Mouse (Mus musculus) erythroblast, embryonic 14.5 days (primary cell): Measurements from ENCODE around the gene Sigmar1. TPM values are rescaled to one million over a fixed set of nuclear protein-coding genes. Genes with fewer than 3 reads are reported as not detected.

ENCODE experiments used
- H3K27me3 ChIP-seq: 2 replicates; pipeline ENCODE4 v1.6.1; 2012; ENCODE audit warnings: inconsistent platforms; ENCODE audit not compliant: control insufficient read depth
- H3K36me3 ChIP-seq: 2 replicates; pipeline ENCODE4 v1.6.1; 2012; ENCODE audit warnings: mild to moderate bottlenecking, inconsistent platforms; ENCODE audit not compliant: control insufficient read depth
- H3K4me1 ChIP-seq: 2 replicates; pipeline ENCODE4 v1.6.1; 2012; ENCODE audit warnings: inconsistent platforms; ENCODE audit not compliant: control insufficient read depth
- H3K4me3 ChIP-seq: replicated peaks from 2 replicates; pipeline ENCODE3; 2012; ENCODE audit warnings: moderate library complexity, mild to moderate bottlenecking, inconsistent platforms
- H3K9me3 ChIP-seq: 2 replicates; pipeline ENCODE4 v1.6.1; 2012; ENCODE audit warnings: low read length, inconsistent platforms, mixed read lengths; ENCODE audit not compliant: control insufficient read depth
- GATA1 ChIP-seq: IDR thresholded peaks from 2 replicates; pipeline ENCODE4 v1.6.1; 2012; ENCODE audit warnings: low read length, inconsistent platforms, mixed read lengths
- TAL1 ChIP-seq: IDR thresholded peaks from 3 replicates; pipeline ENCODE4 v1.6.1; 2012; ENCODE audit warnings: low read length, inconsistent platforms, mixed read lengths
- polyA plus RNA-seq: library from polyadenylated mRNA; stranded (reverse); fragments of >175 nt; gene quantifications from 2 replicates; pipeline ENCODE4 v1.2.3, GENCODE M21; 2012

Sigmar1 gene
- polyA plus RNA-seq, 1 experiment: 1.1 TPM

DNA sequence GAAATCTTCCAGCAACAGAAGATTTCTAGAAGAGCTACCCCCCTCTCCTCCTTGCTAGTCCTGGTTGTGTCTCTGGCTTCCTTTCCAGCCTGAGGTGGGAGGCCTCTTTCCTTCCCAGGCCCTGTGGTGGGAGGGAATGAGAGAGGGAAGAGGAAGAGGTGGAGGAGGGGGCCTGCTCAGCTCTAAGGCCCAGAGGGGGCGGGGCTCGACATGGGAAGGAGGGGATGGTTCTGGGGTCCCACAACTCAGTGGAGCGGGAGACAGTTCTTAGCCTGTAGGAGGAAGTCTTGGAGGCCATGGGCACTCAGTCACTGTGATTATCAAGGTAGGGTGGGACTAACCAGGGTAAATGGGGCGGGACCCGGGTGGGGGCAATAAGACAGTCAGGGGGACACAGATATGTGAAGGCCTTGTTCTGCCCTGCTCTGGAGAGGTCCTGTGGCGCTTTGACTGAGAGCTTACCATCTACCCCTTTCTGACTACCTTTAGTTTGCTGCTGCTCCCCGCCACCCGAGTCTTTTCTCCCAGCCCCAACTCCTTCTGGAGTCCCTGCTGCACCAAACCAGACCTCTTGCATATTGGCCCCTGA lies 6.2 kb upstream of the Sigmar1 start:
- TF ChIP-seq GATA1 (no peak), TAL1 (no peak)
- no peak overlapping the region for H3K4me3 ChIP-seq
- H3K9me3 ChIP-seq: no peaks in the 10 kb centered on the region
- peaks cover 16% of the 10 kb centered on the region for H3K4me1 ChIP-seq
- H3K36me3 ChIP-seq: peaks cover 12% of the 10 kb centered on the region
- no peaks in the 10 kb centered on the region for H3K27me3 ChIP-seq

DNA sequence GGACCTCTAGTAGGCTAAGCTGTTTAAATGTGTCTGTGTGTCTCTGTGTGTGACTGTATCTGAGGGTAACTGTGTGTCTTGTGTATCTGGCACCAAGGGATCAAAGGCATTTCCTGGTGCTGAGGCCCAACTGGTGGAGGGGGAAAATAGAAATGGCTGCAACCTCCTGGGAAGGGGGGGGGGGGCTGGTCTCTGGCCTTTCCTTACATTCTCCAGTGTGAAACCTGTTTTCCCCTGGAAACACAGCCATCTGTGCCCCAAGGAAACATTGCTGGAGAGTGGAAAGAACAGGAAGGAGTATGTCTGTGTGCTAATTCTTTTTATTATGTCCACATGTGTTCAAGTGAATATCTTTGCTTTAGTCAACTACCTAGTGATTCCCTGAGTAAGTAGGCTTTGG lies 5.7 kb upstream of the Sigmar1 start:
- TF ChIP-seq TAL1: no peak
- no peak for TF ChIP-seq GATA1
- H3K4me3 ChIP-seq: no peak overlapping the region
- H3K36me3 ChIP-seq: peaks cover 17% of the 10 kb centered on the region
- H3K9me3 ChIP-seq: no peaks in the 10 kb centered on the region
- peaks cover 15% of the 10 kb centered on the region for H3K4me1 ChIP-seq
- H3K27me3 ChIP-seq: no peaks in the 10 kb centered on the region

DNA sequence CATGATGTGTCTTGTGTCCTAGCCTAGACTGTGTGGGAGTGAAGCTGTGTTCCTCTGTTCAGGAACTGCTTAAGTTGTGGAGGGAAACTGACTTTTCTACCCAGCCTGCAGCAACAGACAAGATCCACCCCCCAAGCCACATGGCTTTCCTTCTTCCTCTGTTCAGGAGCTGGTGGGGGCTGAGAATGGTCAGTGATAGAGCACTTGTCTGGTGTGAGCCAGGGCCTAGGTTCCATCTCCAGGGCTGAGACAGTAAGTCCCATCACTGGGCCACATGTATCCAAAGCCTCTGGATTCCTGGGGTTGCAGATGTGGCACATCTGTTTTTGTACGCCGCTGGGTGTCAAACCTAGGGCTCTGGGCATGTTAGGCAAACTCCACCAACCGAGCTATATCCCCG lies 5.0 kb upstream of the Sigmar1 start:
- H3K9me3 ChIP-seq: no peaks in the 10 kb centered on the region
- H3K36me3 ChIP-seq: peaks cover 19% of the 10 kb centered on the region
- H3K27me3 ChIP-seq: no peaks in the 10 kb centered on the region
- H3K4me1 ChIP-seq: peaks cover 22% of the 10 kb centered on the region
- H3K4me3 ChIP-seq: peak overlapping the region; percentile 43
- TF ChIP-seq TAL1 (no peak), GATA1 (no peak)

DNA sequence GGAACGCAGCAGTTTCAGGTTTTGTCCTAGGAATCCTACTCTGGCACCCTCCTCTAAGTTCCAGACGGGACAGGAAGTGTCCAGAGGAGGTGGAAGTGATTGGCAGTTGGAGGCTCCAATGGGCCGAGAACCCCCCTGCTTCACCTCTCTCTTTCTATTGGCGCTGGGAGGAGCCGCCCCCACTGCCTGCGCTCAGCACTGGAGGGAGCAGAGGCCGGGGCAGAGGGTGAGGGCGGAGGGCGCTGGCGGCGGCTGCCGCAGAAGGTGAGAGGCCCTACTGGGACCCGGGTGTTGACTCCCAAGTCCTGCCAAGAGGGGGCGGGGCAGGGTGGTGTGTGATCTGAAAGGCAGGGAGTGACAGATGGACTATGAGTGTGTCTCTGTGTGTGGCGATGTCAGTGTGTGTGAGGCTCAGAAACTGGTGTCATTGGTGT lies 4.3 kb upstream of the Sigmar1 start:
- Histone ChIP-seq H3K4me1 (peaks cover 28% of the 10 kb centered on the region), H3K36me3 (peaks cover 19% of the 10 kb centered on the region), H3K9me3 (no peaks in the 10 kb centered on the region)

DNA sequence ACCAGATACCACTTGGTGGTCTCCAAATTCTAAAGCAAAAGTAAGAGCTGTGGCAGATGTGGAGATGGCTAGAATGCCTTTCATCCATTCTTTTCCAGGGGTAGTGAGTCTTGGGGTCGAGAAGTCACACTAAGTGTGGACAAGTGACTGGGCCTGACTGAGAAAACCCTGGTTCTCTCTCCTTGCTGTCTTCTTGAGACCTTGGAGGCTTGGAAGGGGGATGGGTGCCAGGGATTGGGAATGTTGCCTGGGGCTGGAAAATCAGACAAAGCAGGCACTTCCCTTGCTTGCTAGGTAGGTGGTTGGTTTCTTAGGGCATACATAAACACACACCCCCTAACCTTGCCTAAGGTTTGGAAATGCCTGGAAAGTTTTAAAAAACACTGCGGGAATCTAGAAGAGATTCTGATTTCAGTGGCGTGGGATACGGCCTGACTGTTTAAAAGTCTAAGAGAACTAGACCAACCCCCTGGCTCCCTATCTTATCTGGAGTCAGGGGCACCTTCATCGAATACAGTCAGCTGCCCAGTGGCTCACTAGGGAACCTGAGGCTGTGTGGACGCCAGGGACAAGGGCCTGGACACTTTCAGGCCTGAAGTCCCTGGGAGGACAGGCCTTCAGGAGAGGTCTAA lies 3.8 kb upstream of the Sigmar1 start:
- peaks cover 19% of the 10 kb centered on the region for H3K36me3 ChIP-seq
- peaks cover 33% of the 10 kb centered on the region for H3K4me1 ChIP-seq
- H3K9me3 ChIP-seq: no peaks in the 10 kb centered on the region
- peak overlapping the region; percentile 30 for H3K4me3 ChIP-seq
- H3K27me3 ChIP-seq: no peaks in the 10 kb centered on the region
- TF ChIP-seq GATA1 (no peak), TAL1 (no peak)

More for the DNA sequence above, 4.3 kb upstream of the Sigmar1 start:
- Histone ChIP-seq H3K27me3 (no peaks in the 10 kb centered on the region), H3K4me3 (peak overlapping the region; percentile 43)
- TF ChIP-seq GATA1: no peak

DNA sequence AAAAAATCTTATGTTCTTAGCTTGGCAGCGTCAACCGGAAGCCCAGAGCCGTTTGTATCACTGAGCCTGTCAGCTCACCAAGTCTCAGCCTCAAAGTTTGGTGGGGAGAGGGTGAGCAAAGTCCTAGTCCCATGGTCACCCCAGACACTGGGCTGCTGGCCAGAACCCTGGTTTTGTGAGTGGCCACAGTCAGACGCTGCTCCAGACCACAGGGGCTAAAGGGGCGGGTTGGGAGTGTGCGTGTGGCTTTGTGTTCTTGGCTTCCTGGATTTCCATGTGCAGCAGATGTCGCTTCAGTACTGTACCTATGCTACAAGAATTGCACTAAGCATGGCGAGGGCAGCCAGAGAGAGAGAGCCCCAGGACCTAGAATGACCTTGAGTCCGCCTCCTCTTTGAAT lies 3.2 kb upstream of the Sigmar1 start:
- no peak for TF ChIP-seq GATA1
- TF ChIP-seq TAL1: no peak
- H3K4me1 ChIP-seq: peaks cover 35% of the 10 kb centered on the region

DNA sequence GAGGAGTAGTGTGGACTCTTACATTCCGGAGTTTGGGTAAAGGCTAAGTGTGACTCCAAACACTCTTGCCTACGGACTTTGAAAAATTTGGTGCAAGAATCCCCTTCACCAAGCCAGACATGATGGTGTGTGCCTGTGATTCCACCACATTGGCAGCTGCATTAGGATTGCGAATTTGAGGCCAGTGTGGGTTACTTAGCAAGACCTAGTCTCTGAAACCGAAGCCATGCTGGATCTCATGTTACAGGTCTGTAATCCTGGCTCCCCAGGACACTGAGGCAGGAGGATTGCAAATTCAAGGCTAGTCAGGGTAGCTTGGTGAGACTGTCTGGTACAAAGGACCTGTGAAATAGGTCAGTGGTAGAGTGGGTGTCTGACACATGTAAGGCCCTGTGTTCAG lies 2.7 kb upstream of the Sigmar1 start:
- Histone ChIP-seq H3K27me3 (no peaks in the 10 kb centered on the region), H3K4me3 (no peak overlapping the region), H3K9me3 (no peaks in the 10 kb centered on the region), H3K36me3 (peaks cover 19% of the 10 kb centered on the region), H3K4me1 (peaks cover 35% of the 10 kb centered on the region)
- no peak for TF ChIP-seq GATA1
- no peak for TF ChIP-seq TAL1

More for the DNA sequence above, 3.2 kb upstream of the Sigmar1 start:
- H3K4me3 ChIP-seq: no peak overlapping the region
- no peaks in the 10 kb centered on the region for H3K9me3 ChIP-seq
- H3K36me3 ChIP-seq: peaks cover 19% of the 10 kb centered on the region
- no peaks in the 10 kb centered on the region for H3K27me3 ChIP-seq

DNA sequence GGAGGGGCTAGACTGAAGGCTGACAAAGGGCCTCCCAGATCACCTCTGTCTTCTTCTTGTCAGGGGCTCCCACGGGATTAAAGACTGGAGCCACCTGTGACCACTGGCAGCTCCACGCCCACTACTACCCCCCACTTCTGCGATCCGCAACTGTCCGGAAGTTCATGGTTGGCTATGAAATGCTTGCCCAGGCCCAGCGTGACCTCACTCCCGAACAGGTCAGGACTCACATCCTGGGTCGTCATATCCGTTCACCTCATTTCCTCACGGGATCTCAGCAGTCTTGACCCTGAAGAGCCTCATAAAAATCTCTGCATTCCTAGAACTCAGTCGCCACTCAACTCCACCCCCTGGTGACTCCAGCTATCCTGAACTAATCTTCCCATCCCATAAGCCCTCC lies 2.1 kb upstream of the Sigmar1 start:
- H3K4me3 ChIP-seq: no peak overlapping the region
- H3K27me3 ChIP-seq: no peaks in the 10 kb centered on the region
- TF ChIP-seq GATA1: no peak
- no peak for TF ChIP-seq TAL1
- H3K9me3 ChIP-seq: no peaks in the 10 kb centered on the region
- peaks cover 19% of the 10 kb centered on the region for H3K36me3 ChIP-seq
- peaks cover 35% of the 10 kb centered on the region for H3K4me1 ChIP-seq

DNA sequence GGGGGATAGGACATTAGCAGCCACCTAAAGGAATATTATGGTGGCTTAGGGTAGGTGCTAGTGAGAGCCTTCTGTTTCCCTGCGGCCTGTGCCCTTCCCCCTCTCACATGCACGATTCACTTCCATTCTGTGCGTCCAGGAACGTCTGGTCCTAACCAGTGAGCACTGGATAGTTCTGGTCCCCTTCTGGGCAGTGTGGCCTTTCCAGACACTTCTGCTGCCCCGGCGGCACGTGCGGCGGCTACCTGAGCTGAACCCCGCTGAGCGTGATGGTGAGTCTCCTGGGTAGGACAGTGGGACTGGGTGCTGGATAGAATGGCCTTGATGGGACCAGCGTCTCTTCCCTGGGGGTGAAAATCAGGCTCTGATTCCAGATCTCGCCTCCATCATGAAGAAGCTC lies 1.4 kb upstream of the Sigmar1 start:
- H3K9me3 ChIP-seq: no peaks in the 10 kb centered on the region
- peaks cover 19% of the 10 kb centered on the region for H3K36me3 ChIP-seq
- H3K4me3 ChIP-seq: no peak overlapping the region
- no peaks in the 10 kb centered on the region for H3K27me3 ChIP-seq
- H3K4me1 ChIP-seq: peaks cover 35% of the 10 kb centered on the region
- no peak for TF ChIP-seq GATA1
- no peak for TF ChIP-seq TAL1

DNA sequence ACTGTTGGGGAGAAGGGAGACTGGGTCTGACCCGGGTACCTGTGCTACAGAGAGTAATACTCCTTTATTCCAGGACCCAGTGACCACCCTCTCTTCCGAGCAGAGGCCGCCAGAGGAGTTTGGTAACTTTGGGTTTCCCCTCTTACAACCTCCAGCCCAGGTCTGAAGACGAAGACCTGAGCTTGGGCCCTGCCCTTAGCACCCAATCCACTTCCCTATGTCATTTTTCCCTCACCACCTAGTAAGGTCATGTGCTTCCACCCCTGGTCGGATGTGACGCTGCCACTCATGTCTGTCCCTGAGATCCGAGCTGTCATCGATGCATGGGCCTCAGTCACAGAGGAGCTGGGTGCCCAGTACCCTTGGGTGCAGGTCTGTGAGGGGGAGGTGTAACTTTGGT lies 483 bp upstream of the Sigmar1 start:
- TF ChIP-seq TAL1: no peak
- TF ChIP-seq GATA1: no peak
- peaks cover 19% of the 10 kb centered on the region for H3K36me3 ChIP-seq
- H3K9me3 ChIP-seq: no peaks in the 10 kb centered on the region
- no peaks in the 10 kb centered on the region for H3K27me3 ChIP-seq
- H3K4me3 ChIP-seq: peak overlapping the region; percentile 82
- peaks cover 35% of the 10 kb centered on the region for H3K4me1 ChIP-seq
